Mouse (Mus musculus) forebrain, embryonic 11.5 days (tissue): Measurements from ENCODE around the gene Ppp1r12c. TPM values are rescaled to one million over a fixed set of nuclear protein-coding genes. Genes with fewer than 3 reads are reported as not detected.
"Not testable (repeated sequence)": the region's sequence is repeated elsewhere in the genome, so short reads cannot be mapped to it uniquely, and the experiment has no call there.

Source experiments
- ATAC-seq: fragments of 200-750 bp; cut with Nextera tagmentation; replicated peaks from 2 replicates; pipeline ENCODE4 v1.8.0; 2017; ENCODE audit warnings: moderate TSS enrichment; ENCODE audit not compliant: low FRiP score
- DNase-seq: peaks from one replicate; pipeline ENCODE4 v3.0.0-alpha.2; 2017; ENCODE audit warnings: low spot score
- H3K27ac ChIP-seq: fragments of 300-500 bp; sonication (generic); 2 replicates; pipeline ENCODE4 v1.5.1; 2014; ENCODE audit warnings: low read depth, low read length
- H3K27me3 ChIP-seq: fragments of 300-500 bp; sonication (generic); 2 replicates; pipeline ENCODE4 v1.6.1; 2014; ENCODE audit warnings: mild to moderate bottlenecking, low read length, mixed read lengths; ENCODE audit not compliant: control insufficient read depth, insufficient read depth
- H3K36me3 ChIP-seq: fragments of 300-500 bp; sonication (generic); 2 replicates; pipeline ENCODE4 v1.6.1; 2014; ENCODE audit warnings: mild to moderate bottlenecking, low read length, moderate library complexity, mixed read lengths; ENCODE audit not compliant: control insufficient read depth, insufficient read depth
- H3K4me1 ChIP-seq: fragments of 300-500 bp; sonication (generic); replicated peaks from 2 replicates; pipeline ENCODE4 v1.6.1; 2014; ENCODE audit warnings: low read length, mixed read lengths; ENCODE audit not compliant: control insufficient read depth, insufficient read depth
- H3K4me2 ChIP-seq: fragments of 300-500 bp; sonication (generic); 2 replicates; pipeline ENCODE4 v1.6.1; 2014; ENCODE audit warnings: low read depth, mild to moderate bottlenecking, low read length, moderate library complexity, mixed read lengths; ENCODE audit not compliant: severe bottlenecking
- H3K4me3 ChIP-seq: fragments of 300-500 bp; sonication (generic); 2 replicates; pipeline ENCODE4 v1.5.1; 2014; ENCODE audit warnings: low read depth, low read length
- H3K9ac ChIP-seq: fragments of 300-500 bp; sonication (generic); 2 replicates; pipeline ENCODE4 v1.6.1; 2014; ENCODE audit warnings: low read length
- H3K9me3 ChIP-seq: fragments of 300-500 bp; sonication (generic); 2 replicates; pipeline ENCODE4 v1.6.1; 2016; ENCODE audit warnings: low read length, mixed read lengths; ENCODE audit not compliant: control insufficient read depth
- WGBS: fragments of 180-500 bp; shearing (Covaris S2); extraction: QIAGEN DNeasy Blood & Tissue Kit; methylation state at CpG from one replicate; pipeline ENCODE4 v1.1.7; 2014; 5-methylcytosine and 5-hydroxymethylcytosine counted together
- polyA plus RNA-seq: library from polyadenylated mRNA; unstranded; fragments of >200 nt; fragmentation: Nextera tagmentation; extraction: Ambion mirVana; gene quantifications from 2 replicates; pipeline ENCODE4 v1.2.1, GENCODE M21; 2014

Gene Ppp1r12c
- polyA plus RNA-seq, 1 experiment from 2014 or later, result 46.8 TPM

- H3K36me3 ChIP-seq, result no peaks in the 10 kb centered on the region
- no peak for ATAC-seq
- DNase-seq, result no peak
- no peak overlapping the region for H3K4me3 ChIP-seq
- no peaks in the 10 kb centered on the region for H3K27me3 ChIP-seq
- H3K27ac ChIP-seq, result no peak overlapping the region
- WGBS, result 82% methylated on average over 4 of the region's 4 CpGs
- 0 out of 2 replicates have a peak, but pooled peaks cover 2% of the 10 kb centered on the region for H3K4me1 ChIP-seq
- no peak overlapping the region for H3K9ac ChIP-seq
- no peak overlapping the region for H3K4me2 ChIP-seq
- no peaks in the 10 kb centered on the region for H3K9me3 ChIP-seq
Measured at GRCm38 (mm10) chr7:4536369-4536768, 34.9 kb upstream of the Ppp1r12c start.

- peak within 1 kb of the TSS; percentile 34 for H3K4me3 ChIP-seq
- peak; percentile 86 for DNase-seq
- no peak within 1 kb of the TSS for H3K27ac ChIP-seq
- 3% methylated on average over 28 of the region's 28 CpGs for WGBS
- peak; percentile 90 for ATAC-seq
- H3K36me3 ChIP-seq, result no peaks in the 10 kb centered on the region
- peak within 1 kb of the TSS; percentile 65 for H3K4me2 ChIP-seq
- peaks cover 3% of the 10 kb centered on the region; the same call in 1 of the 2 replicates for H3K27me3 ChIP-seq
- peaks cover 5% of the 10 kb centered on the region; the same call in 1 of the 2 replicates for H3K4me1 ChIP-seq
- peak within 1 kb of the TSS; percentile 23; the same call in 1 of the 2 replicates for H3K9ac ChIP-seq
- H3K9me3 ChIP-seq, result no peaks in the 10 kb centered on the region
Measured at GRCm38 (mm10) chr7:4532005-4532729, 30.7 kb upstream of the Ppp1r12c start, which contains the start of gene Dnaaf3. TSS of gene Dnaaf3 (minus strand) at chr7:4532453.

GRCm38 (mm10) chr7:4530166-4530565, 28.7 kb upstream of the Ppp1r12c start:
- H3K4me1 ChIP-seq, H3K27me3 ChIP-seq, H3K9me3 ChIP-seq, H3K4me3 ChIP-seq, ATAC-seq, H3K9ac ChIP-seq, H3K27ac ChIP-seq, H3K4me2 ChIP-seq, DNase-seq, H3K36me3 ChIP-seq: not testable (repeated sequence)
- WGBS, result 43% methylated on average over 6 of the region's 8 CpGs

GRCm38 (mm10) chr7:4527302-4527689, 25.8 kb upstream of the Ppp1r12c start:
- 51% methylated on average over 18 of the region's 18 CpGs for WGBS
- Histone ChIP-seq H3K4me1 (peaks cover 9% of the 10 kb centered on the region), H3K36me3 (no peaks in the 10 kb centered on the region), H3K27me3 (peaks cover 5% of the 10 kb centered on the region; the same call in 1 of the 2 replicates), H3K9me3 (no peaks in the 10 kb centered on the region), H3K4me3 (no peak overlapping the region), H3K9ac (peak overlapping the region; percentile 47; the same call in 1 of the 2 replicates), H3K4me2 (no peak overlapping the region), H3K27ac (no peak overlapping the region)
- no peak for DNase-seq
- no peak for ATAC-seq

- ATAC-seq (peak; percentile 92), DNase-seq (peak; percentile 94)
- Histone ChIP-seq H3K36me3 (no peaks in the 10 kb centered on the region), H3K9ac (peak overlapping the region; percentile 47), H3K27me3 (peaks cover 8% of the 10 kb centered on the region; the same call in 1 of the 2 replicates), H3K9me3 (no peaks in the 10 kb centered on the region), H3K4me2 (peak overlapping the region; percentile 50), H3K4me3 (peak overlapping the region; percentile 25), H3K4me1 (peaks cover 8% of the 10 kb centered on the region), H3K27ac (no peak overlapping the region)
- WGBS, result 20% methylated on average over 40 of the region's 40 CpGs
Measured at GRCm38 (mm10) chr7:4526341-4527301, 25.1 kb upstream of the Ppp1r12c start.

GRCm38 (mm10) chr7:4524212-4524922, 22.9 kb upstream of the Ppp1r12c start, which contains the start of gene Tnni3:
TSS of gene Tnni3 (minus strand) at chr7:4524229.
- not testable (repeated sequence) for H3K4me3 ChIP-seq, H3K27ac ChIP-seq, H3K36me3 ChIP-seq, ATAC-seq, H3K9me3 ChIP-seq, H3K27me3 ChIP-seq, H3K4me1 ChIP-seq, H3K9ac ChIP-seq, H3K4me2 ChIP-seq
- WGBS, result 75% methylated on average over 15 of the region's 15 CpGs
- DNase-seq, result peak; percentile 73

- H3K4me3 ChIP-seq, result no peak overlapping the region
- WGBS, result 91% methylated on average over 33 of the region's 33 CpGs
- no peak overlapping the region for H3K27ac ChIP-seq
- no peak overlapping the region for H3K9ac ChIP-seq
- H3K4me1 ChIP-seq, result peaks cover 7% of the 10 kb centered on the region
- no peaks in the 10 kb centered on the region for H3K9me3 ChIP-seq
- no peaks in the 10 kb centered on the region for H3K36me3 ChIP-seq
- DNase-seq (no peak), ATAC-seq (no peak)
- H3K4me2 ChIP-seq, result no peak overlapping the region
- H3K27me3 ChIP-seq, result peaks cover 9% of the 10 kb centered on the region; the same call in 1 of the 2 replicates
Measured at GRCm38 (mm10) chr7:4523205-4524130, 22.0 kb upstream of the Ppp1r12c start.
